Mouse (Mus musculus) embryonic facial prominence, embryonic 13.5 days (tissue): ENCODE data around the gene Mnd1. TPM values are rescaled to one million over a fixed set of nuclear protein-coding genes. Genes with fewer than 3 reads are reported as not detected.

Experiments used
- ATAC-seq: fragments of 200-750 bp; cut with Nextera tagmentation; 2 replicates; pipeline ENCODE4 v1.8.0; 2017; ENCODE audit warnings: low read depth; ENCODE audit not compliant: insufficient number of reproducible peaks, insufficient read depth, low FRiP score, low TSS enrichment
- H3K27ac ChIP-seq: fragments of 300-500 bp; sonication (generic); 2 replicates; pipeline ENCODE4 v1.5.1; 2015; ENCODE audit warnings: moderate library complexity, mild to moderate bottlenecking, inconsistent platforms
- H3K27me3 ChIP-seq: fragments of 300-500 bp; sonication (generic); 2 replicates; pipeline ENCODE4 v1.6.1; 2015; ENCODE audit warnings: mild to moderate bottlenecking, inconsistent platforms
- H3K36me3 ChIP-seq: fragments of 300-500 bp; sonication (generic); 2 replicates; pipeline ENCODE4 v1.6.1; 2015; ENCODE audit warnings: mild to moderate bottlenecking, inconsistent platforms
- H3K4me1 ChIP-seq: fragments of 300-500 bp; sonication (generic); 2 replicates; pipeline ENCODE4 v1.6.1; 2015; ENCODE audit warnings: inconsistent platforms
- H3K4me2 ChIP-seq: fragments of 300-500 bp; sonication (generic); 2 replicates; pipeline ENCODE4 v1.6.1; 2015; ENCODE audit warnings: moderate library complexity, mild to moderate bottlenecking, inconsistent platforms
- H3K4me3 ChIP-seq: fragments of 300-500 bp; sonication (generic); 2 replicates; pipeline ENCODE4 v1.5.1; 2015; ENCODE audit warnings: mild to moderate bottlenecking, inconsistent platforms
- H3K9ac ChIP-seq: fragments of 300-500 bp; sonication (generic); 2 replicates; pipeline ENCODE4 v1.6.1; 2015; ENCODE audit warnings: mild to moderate bottlenecking, inconsistent platforms
- H3K9me3 ChIP-seq: fragments of 300-500 bp; sonication (generic); 2 replicates; pipeline ENCODE4 v1.6.1; 2016; ENCODE audit warnings: inconsistent platforms
- WGBS: fragments of 180-500 bp; shearing (Covaris S2); methylation state at CpG from one replicate; pipeline ENCODE4 v1.1.7; 2015; ENCODE audit warnings: mixed read lengths; 5-methylcytosine and 5-hydroxymethylcytosine counted together
- polyA plus RNA-seq: library from polyadenylated mRNA; unstranded; fragments of >200 nt; fragmentation: Nextera tagmentation; extraction: Ambion mirVana; gene quantifications from 2 replicates; pipeline ENCODE4 v1.2.1, GENCODE M21; 2015

Mnd1 gene
- polyA plus RNA-seq, 1 experiment from 2014 or later, result 17.0 TPM

- no peak overlapping the region for H3K4me2 ChIP-seq
- H3K9me3 ChIP-seq, result 0 out of 2 replicates have a peak, but pooled peaks cover 5% of the 10 kb centered on the region
- no peak overlapping the region for H3K27ac ChIP-seq
- WGBS, result 24% methylated on average over 9 of the region's 9 CpGs
- H3K36me3 ChIP-seq, result no peaks in the 10 kb centered on the region
- no peaks in the 10 kb centered on the region for H3K4me1 ChIP-seq
- H3K27me3 ChIP-seq, result no peaks in the 10 kb centered on the region
- H3K9ac ChIP-seq, result no peak overlapping the region
- no peak overlapping the region for H3K4me3 ChIP-seq
- 0 out of 2 replicates have a peak, but pooled peaks have one; percentile 48 for ATAC-seq
These were observed 70.2 kb downstream of the Mnd1 start for GRCm38 (mm10) chr3:84085429-84085828.

GRCm38 (mm10) chr3:84081208-84081722 is 74.3 kb downstream of the Mnd1 start:
- H3K9ac ChIP-seq, result no peak overlapping the region
- peaks cover 10% of the 10 kb centered on the region; the same call in 1 of the 2 replicates for H3K4me1 ChIP-seq
- H3K9me3 ChIP-seq, result 0 out of 2 replicates have a peak, but pooled peaks cover 5% of the 10 kb centered on the region
- ATAC-seq, result no peak
- H3K36me3 ChIP-seq, result no peaks in the 10 kb centered on the region
- H3K4me3 ChIP-seq, result no peak overlapping the region
- no peak overlapping the region for H3K4me2 ChIP-seq
- H3K27ac ChIP-seq, result no peak overlapping the region
- WGBS, result 80% methylated on average over 4 of the region's 4 CpGs
- no peaks in the 10 kb centered on the region for H3K27me3 ChIP-seq

- Histone ChIP-seq H3K9ac (no peak overlapping the region), H3K27me3 (no peaks in the 10 kb centered on the region), H3K4me1 (peaks cover 12% of the 10 kb centered on the region; the same call in 1 of the 2 replicates), H3K9me3 (0 out of 2 replicates have a peak, but pooled peaks cover 5% of the 10 kb centered on the region), H3K27ac (no peak overlapping the region), H3K36me3 (no peaks in the 10 kb centered on the region), H3K4me3 (no peak overlapping the region), H3K4me2 (no peak overlapping the region)
- 76% methylated on average over 7 of the region's 7 CpGs for WGBS
- ATAC-seq, result no peak
These were observed 75.5 kb downstream of the Mnd1 start for GRCm38 (mm10) chr3:84080074-84080473.

GRCm38 (mm10) chr3:84077505-84077904 is 78.1 kb downstream of the Mnd1 start:
- Histone ChIP-seq H3K27ac (no peak overlapping the region), H3K4me1 (peaks cover 12% of the 10 kb centered on the region; the same call in 1 of the 2 replicates), H3K9me3 (0 out of 2 replicates have a peak, but pooled peaks cover 5% of the 10 kb centered on the region), H3K4me3 (no peak overlapping the region), H3K4me2 (no peak overlapping the region), H3K27me3 (no peaks in the 10 kb centered on the region), H3K9ac (no peak overlapping the region), H3K36me3 (no peaks in the 10 kb centered on the region)
- WGBS, result 89% methylated on average over 4 of the region's 4 CpGs
- ATAC-seq, result no peak

GRCm38 (mm10) chr3:84076543-84077332 is 78.8 kb downstream of the Mnd1 start:
- Histone ChIP-seq H3K27me3 (no peaks in the 10 kb centered on the region), H3K9ac (no peak overlapping the region), H3K27ac (no peak overlapping the region), H3K9me3 (no peaks in the 10 kb centered on the region), H3K4me3 (no peak overlapping the region), H3K4me2 (no peak overlapping the region), H3K36me3 (no peaks in the 10 kb centered on the region), H3K4me1 (peaks cover 12% of the 10 kb centered on the region; the same call in 1 of the 2 replicates)
- 75% methylated on average over 13 of the region's 13 CpGs for WGBS
- ATAC-seq, result no peak

- ATAC-seq, result no peak
- Histone ChIP-seq H3K27me3 (no peaks in the 10 kb centered on the region), H3K27ac (no peak overlapping the region), H3K9me3 (no peaks in the 10 kb centered on the region), H3K4me1 (peaks cover 12% of the 10 kb centered on the region; the same call in 1 of the 2 replicates), H3K9ac (no peak overlapping the region), H3K36me3 (no peaks in the 10 kb centered on the region), H3K4me3 (no peak overlapping the region), H3K4me2 (no peak overlapping the region)
- WGBS, result 44% methylated on average over 4 of the region's 4 CpGs
These were observed 80.1 kb downstream of the Mnd1 start for GRCm38 (mm10) chr3:84075516-84075915.

- 74% methylated on average over 2 of the region's 2 CpGs for WGBS
These were observed 80.8 kb downstream of the Mnd1 start for GRCm38 (mm10) chr3:84074777-84075176.

GRCm38 (mm10) chr3:84071641-84072040 is 83.9 kb downstream of the Mnd1 start:
- Histone ChIP-seq H3K4me3 (no peak overlapping the region), H3K9me3 (no peaks in the 10 kb centered on the region), H3K9ac (no peak overlapping the region), H3K4me1 (peaks cover 2% of the 10 kb centered on the region; the same call in 1 of the 2 replicates), H3K27me3 (no peaks in the 10 kb centered on the region), H3K4me2 (no peak overlapping the region), H3K27ac (no peak overlapping the region), H3K36me3 (no peaks in the 10 kb centered on the region)
- 11% methylated on average over 2 of the region's 2 CpGs for WGBS
- no peak for ATAC-seq

More at GRCm38 (mm10) chr3:84074777-84075176, 80.8 kb downstream of the Mnd1 start:
- Histone ChIP-seq H3K9me3 (no peaks in the 10 kb centered on the region), H3K27ac (no peak overlapping the region), H3K4me3 (no peak overlapping the region), H3K4me1 (peaks cover 6% of the 10 kb centered on the region; the same call in 1 of the 2 replicates), H3K27me3 (no peaks in the 10 kb centered on the region), H3K36me3 (no peaks in the 10 kb centered on the region), H3K9ac (no peak overlapping the region), H3K4me2 (no peak overlapping the region)
- no peak for ATAC-seq

- WGBS, result 85% methylated on average over 8 of the region's 8 CpGs
- Histone ChIP-seq H3K27me3 (no peaks in the 10 kb centered on the region), H3K4me3 (no peak overlapping the region), H3K27ac (no peak overlapping the region), H3K4me2 (no peak overlapping the region), H3K9me3 (no peaks in the 10 kb centered on the region), H3K4me1 (0 out of 2 replicates have a peak, but pooled peaks cover 2% of the 10 kb centered on the region), H3K36me3 (no peaks in the 10 kb centered on the region), H3K9ac (no peak overlapping the region)
- ATAC-seq, result no peak
These were observed 84.8 kb downstream of the Mnd1 start for GRCm38 (mm10) chr3:84070811-84071210.

- Histone ChIP-seq H3K4me2 (no peak overlapping the region), H3K4me1 (no peaks in the 10 kb centered on the region), H3K27me3 (no peaks in the 10 kb centered on the region), H3K27ac (no peak overlapping the region), H3K9ac (no peak overlapping the region), H3K9me3 (no peaks in the 10 kb centered on the region), H3K36me3 (no peaks in the 10 kb centered on the region), H3K4me3 (no peak overlapping the region)
- no peak for ATAC-seq
- 81% methylated on average over 13 of the region's 13 CpGs for WGBS
These were observed 86.5 kb downstream of the Mnd1 start for GRCm38 (mm10) chr3:84068831-84069709.

GRCm38 (mm10) chr3:84065825-84066224 is 89.8 kb downstream of the Mnd1 start:
- Histone ChIP-seq H3K9ac (no peak overlapping the region), H3K27ac (no peak overlapping the region), H3K36me3 (no peaks in the 10 kb centered on the region), H3K27me3 (no peaks in the 10 kb centered on the region), H3K9me3 (no peaks in the 10 kb centered on the region), H3K4me3 (no peak overlapping the region), H3K4me2 (no peak overlapping the region), H3K4me1 (0 out of 2 replicates have a peak, but pooled peaks cover 3% of the 10 kb centered on the region)
- ATAC-seq, result no peak
- 77% methylated on average over 4 of the region's 4 CpGs for WGBS
